Mouse (Mus musculus) midbrain, embryonic 15.5 days (tissue): ENCODE data around the gene Wfdc15a. TPM values are rescaled to one million over a fixed set of nuclear protein-coding genes. Genes with fewer than 3 reads are reported as not detected.
A peak's percentile ranks its signal among the peaks of the same experiment; 100 is the strongest.

Experiments
- ATAC-seq: fragments of 200-750 bp; cut with Nextera tagmentation; replicated peaks from 2 replicates; pipeline ENCODE4 v1.8.0; 2017; ENCODE audit warnings: moderate TSS enrichment
- H3K27ac ChIP-seq: fragments of 300-500 bp; sonication (generic); 2 replicates; pipeline ENCODE4 v1.5.1; 2015; ENCODE audit warnings: mild to moderate bottlenecking, inconsistent platforms
- H3K27me3 ChIP-seq: fragments of 300-500 bp; sonication (generic); replicated peaks from 2 replicates; pipeline ENCODE4 v1.6.1; 2015; ENCODE audit warnings: inconsistent platforms
- H3K36me3 ChIP-seq: fragments of 300-500 bp; sonication (generic); replicated peaks from 2 replicates; pipeline ENCODE4 v1.6.1; 2015; ENCODE audit warnings: inconsistent platforms
- H3K4me1 ChIP-seq: fragments of 300-500 bp; sonication (generic); 2 replicates; pipeline ENCODE4 v1.6.1; 2015; ENCODE audit warnings: inconsistent platforms
- H3K4me2 ChIP-seq: fragments of 300-500 bp; sonication (generic); 2 replicates; pipeline ENCODE4 v1.6.1; 2015; ENCODE audit warnings: inconsistent platforms, mild to moderate bottlenecking, moderate library complexity
- H3K4me3 ChIP-seq: fragments of 300-500 bp; sonication (generic); 2 replicates; pipeline ENCODE4 v1.5.1; 2015; ENCODE audit warnings: mild to moderate bottlenecking, inconsistent platforms
- H3K9ac ChIP-seq: fragments of 300-500 bp; sonication (generic); 2 replicates; pipeline ENCODE4 v1.6.1; 2015; ENCODE audit warnings: mild to moderate bottlenecking, inconsistent platforms
- H3K9me3 ChIP-seq: fragments of 300-500 bp; sonication (generic); 2 replicates; pipeline ENCODE4 v1.6.1; 2016; ENCODE audit warnings: inconsistent platforms
- WGBS: fragments of 180-500 bp; shearing (Covaris S2); methylation state at CpG from one replicate; pipeline ENCODE4 v1.1.7; 2015; ENCODE audit warnings: mixed read lengths; 5-methylcytosine and 5-hydroxymethylcytosine counted together
- polyA plus RNA-seq: library from polyadenylated mRNA; unstranded; fragments of >200 nt; fragmentation: Nextera tagmentation; extraction: Ambion mirVana; gene quantifications from 2 replicates; pipeline ENCODE4 v1.2.1, GENCODE M21; 2015

Wfdc15a gene
- polyA plus RNA-seq, 1 experiment from 2014 or later, result not detected

- 81% methylated on average over 3 of the region's 3 CpGs for WGBS
- Histone ChIP-seq H3K36me3 (no peaks in the 10 kb centered on the region), H3K4me2 (no peak overlapping the region), H3K27ac (no peak overlapping the region), H3K9ac (no peak overlapping the region), H3K4me3 (no peak overlapping the region), H3K4me1 (peaks cover 23% of the 10 kb centered on the region), H3K27me3 (peaks cover 39% of the 10 kb centered on the region), H3K9me3 (no peaks in the 10 kb centered on the region)
- ATAC-seq, result no peak
Measured at GRCm38 (mm10) chr2:164173394-164173793, 26.5 kb downstream of the Wfdc15a start.

- H3K27ac ChIP-seq, result no peak within 1 kb of the TSS
- no peak for ATAC-seq
- no peaks in the 10 kb centered on the region for H3K36me3 ChIP-seq
- peaks cover 30% of the 10 kb centered on the region for H3K4me1 ChIP-seq
- H3K4me3 ChIP-seq, result peak within 1 kb of the TSS; percentile 36
- peak within 1 kb of the TSS; percentile 67 for H3K4me2 ChIP-seq
- H3K9me3 ChIP-seq, result no peaks in the 10 kb centered on the region
- H3K9ac ChIP-seq, result peak within 1 kb of the TSS; percentile 23
- peaks cover 63% of the 10 kb centered on the region for H3K27me3 ChIP-seq
- 1% methylated on average over 28 of the region's 29 CpGs for WGBS
Measured at GRCm38 (mm10) chr2:164170902-164171301, 29.0 kb downstream of the Wfdc15a start, which contains the start of gene Kcns1. Kcns1 (minus strand) TSS chr2:164171113.

GRCm38 (mm10) chr2:164170326-164170725 is 29.6 kb downstream of the Wfdc15a start:
- no peak for ATAC-seq
- Histone ChIP-seq H3K27me3 (peaks cover 63% of the 10 kb centered on the region), H3K4me1 (peaks cover 30% of the 10 kb centered on the region), H3K4me2 (peak overlapping the region; percentile 67), H3K9me3 (no peaks in the 10 kb centered on the region), H3K4me3 (peak overlapping the region; percentile 36), H3K27ac (no peak overlapping the region), H3K9ac (no peak overlapping the region), H3K36me3 (no peaks in the 10 kb centered on the region)
- 2% methylated on average over 11 of the region's 11 CpGs for WGBS

- Histone ChIP-seq H3K4me2 (peak overlapping the region; percentile 62), H3K4me1 (peaks cover 30% of the 10 kb centered on the region), H3K9ac (peak overlapping the region; percentile 16; the same call in 1 of the 2 replicates), H3K9me3 (no peaks in the 10 kb centered on the region), H3K36me3 (no peaks in the 10 kb centered on the region), H3K4me3 (peak overlapping the region; percentile 40), H3K27me3 (peaks cover 59% of the 10 kb centered on the region), H3K27ac (no peak overlapping the region)
- peak; percentile 76 for ATAC-seq
- 12% methylated on average over 42 of the region's 42 CpGs for WGBS
Measured at GRCm38 (mm10) chr2:164168571-164168946, 31.4 kb downstream of the Wfdc15a start.

GRCm38 (mm10) chr2:164167752-164168570 is 32.0 kb downstream of the Wfdc15a start:
- peak; percentile 85 for ATAC-seq
- peak overlapping the region; percentile 16 for H3K9ac ChIP-seq
- H3K4me3 ChIP-seq, result peak overlapping the region; percentile 40
- peaks cover 59% of the 10 kb centered on the region for H3K27me3 ChIP-seq
- peak overlapping the region; percentile 62 for H3K4me2 ChIP-seq
- no peak overlapping the region for H3K27ac ChIP-seq
- peaks cover 30% of the 10 kb centered on the region for H3K4me1 ChIP-seq
- H3K36me3 ChIP-seq, result no peaks in the 10 kb centered on the region
- WGBS, result 12% methylated on average over 83 of the region's 90 CpGs
- H3K9me3 ChIP-seq, result no peaks in the 10 kb centered on the region

GRCm38 (mm10) chr2:164164941-164165340 is 35.0 kb downstream of the Wfdc15a start:
- H3K4me3 ChIP-seq, result no peak overlapping the region
- no peaks in the 10 kb centered on the region for H3K36me3 ChIP-seq
- H3K27ac ChIP-seq, result no peak overlapping the region
- peaks cover 13% of the 10 kb centered on the region for H3K4me1 ChIP-seq
- no peak overlapping the region for H3K9ac ChIP-seq
- no peaks in the 10 kb centered on the region for H3K9me3 ChIP-seq
- H3K27me3 ChIP-seq, result peaks cover 40% of the 10 kb centered on the region
- H3K4me2 ChIP-seq, result no peak overlapping the region
- 92% methylated on average over 5 of the region's 5 CpGs for WGBS
- ATAC-seq, result no peak

GRCm38 (mm10) chr2:164161515-164162055 is 38.3 kb downstream of the Wfdc15a start:
- Histone ChIP-seq H3K9me3 (no peaks in the 10 kb centered on the region), H3K4me2 (no peak overlapping the region), H3K4me3 (no peak overlapping the region), H3K36me3 (no peaks in the 10 kb centered on the region), H3K27ac (no peak overlapping the region), H3K9ac (no peak overlapping the region), H3K27me3 (peaks cover 6% of the 10 kb centered on the region), H3K4me1 (no peaks in the 10 kb centered on the region)
- no peak for ATAC-seq
- WGBS, result 85% methylated on average over 11 of the region's 11 CpGs

GRCm38 (mm10) chr2:164158838-164159237 is 41.1 kb downstream of the Wfdc15a start:
- no peak overlapping the region for H3K27ac ChIP-seq
- H3K9ac ChIP-seq, result no peak overlapping the region
- H3K4me3 ChIP-seq, result no peak overlapping the region
- H3K4me1 ChIP-seq, result no peaks in the 10 kb centered on the region
- H3K27me3 ChIP-seq, result no peaks in the 10 kb centered on the region
- 91% methylated on average over 2 of the region's 2 CpGs for WGBS
- H3K9me3 ChIP-seq, result no peaks in the 10 kb centered on the region
- peaks cover 3% of the 10 kb centered on the region; the same call in 1 of the 2 replicates for H3K36me3 ChIP-seq
- H3K4me2 ChIP-seq, result no peak overlapping the region
- no peak for ATAC-seq

GRCm38 (mm10) chr2:164156158-164156557 is 43.8 kb downstream of the Wfdc15a start:
- Histone ChIP-seq H3K27me3 (no peaks in the 10 kb centered on the region), H3K9ac (no peak overlapping the region), H3K9me3 (no peaks in the 10 kb centered on the region), H3K27ac (no peak overlapping the region), H3K36me3 (peaks cover 4% of the 10 kb centered on the region; the same call in 1 of the 2 replicates), H3K4me2 (no peak overlapping the region), H3K4me1 (no peaks in the 10 kb centered on the region), H3K4me3 (no peak overlapping the region)
- no peak for ATAC-seq
- WGBS, result 91% methylated on average over 7 of the region's 7 CpGs

GRCm38 (mm10) chr2:164154007-164154406 is 45.9 kb downstream of the Wfdc15a start:
- no peak for ATAC-seq
- Histone ChIP-seq H3K4me2 (no peak overlapping the region), H3K9ac (no peak overlapping the region), H3K4me3 (no peak overlapping the region), H3K9me3 (no peaks in the 10 kb centered on the region), H3K27me3 (no peaks in the 10 kb centered on the region), H3K4me1 (no peaks in the 10 kb centered on the region), H3K36me3 (peaks cover 4% of the 10 kb centered on the region; the same call in 1 of the 2 replicates), H3K27ac (no peak overlapping the region)
- 94% methylated on average over 10 of the region's 10 CpGs for WGBS

GRCm38 (mm10) chr2:164152341-164152740 is 47.6 kb downstream of the Wfdc15a start:
- no peaks in the 10 kb centered on the region for H3K9me3 ChIP-seq
- peaks cover 4% of the 10 kb centered on the region; the same call in 1 of the 2 replicates for H3K36me3 ChIP-seq
- H3K9ac ChIP-seq, result no peak overlapping the region
- H3K27ac ChIP-seq, result no peak overlapping the region
- ATAC-seq, result no peak
- H3K4me2 ChIP-seq, result no peak overlapping the region
- H3K27me3 ChIP-seq, result no peaks in the 10 kb centered on the region
- H3K4me1 ChIP-seq, result no peaks in the 10 kb centered on the region
- WGBS, result 96% methylated on average over 11 of the region's 11 CpGs
- no peak overlapping the region for H3K4me3 ChIP-seq

- 48% methylated on average over 14 of the region's 14 CpGs for WGBS
Measured at GRCm38 (mm10) chr2:164150086-164150760, 49.7 kb downstream of the Wfdc15a start.

More at GRCm38 (mm10) chr2:164150086-164150760, 49.7 kb downstream of the Wfdc15a start:
- H3K9ac ChIP-seq, result no peak overlapping the region
- H3K4me1 ChIP-seq, result no peaks in the 10 kb centered on the region
- H3K36me3 ChIP-seq, result peaks cover 4% of the 10 kb centered on the region; the same call in 1 of the 2 replicates
- no peak overlapping the region for H3K27ac ChIP-seq
- H3K27me3 ChIP-seq, result no peaks in the 10 kb centered on the region
- ATAC-seq, result no peak
- no peak overlapping the region for H3K4me3 ChIP-seq
- H3K9me3 ChIP-seq, result no peaks in the 10 kb centered on the region
- no peak overlapping the region for H3K4me2 ChIP-seq
